Mouse (Mus musculus): ENCODE data around the gene Lrguk.

DNA sequence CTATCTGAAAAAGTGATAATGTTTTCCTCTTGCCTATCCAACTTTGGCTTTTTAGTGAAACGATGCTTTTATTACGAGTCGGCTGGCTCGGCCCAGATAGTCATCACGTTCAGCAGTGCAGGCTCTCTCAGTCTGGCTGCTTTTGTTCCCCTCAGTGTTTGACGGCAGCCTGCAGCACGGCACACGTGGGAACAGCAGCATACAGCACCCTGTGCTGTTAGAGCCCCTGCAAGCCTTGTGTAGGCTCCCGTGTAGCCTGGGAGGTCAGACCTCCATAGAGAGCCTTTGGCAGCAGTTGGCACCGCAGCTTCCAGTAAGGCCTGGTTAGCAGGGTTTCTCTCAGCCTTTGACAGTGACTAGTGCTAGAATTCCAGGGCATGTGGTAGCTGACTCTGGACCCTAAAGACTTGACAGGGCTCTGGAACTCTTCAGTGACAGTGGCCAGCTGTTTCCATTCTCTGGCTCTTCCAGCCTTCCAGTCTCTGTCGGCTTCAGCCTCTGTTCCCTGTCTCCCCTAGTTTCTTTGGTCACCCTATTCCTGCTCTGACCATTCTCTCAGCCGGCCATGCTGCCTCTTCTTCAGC, 15.1 kb downstream of the Lrguk start:
- TF ChIP-seq MAFK (IDR thresholded peaks at IDR 0.05; ENCODE audit: borderline replicate concordance, low read depth, low read length), result no peak
- no peak for TF ChIP-seq TBP (IDR thresholded peaks at IDR 0.05; ENCODE audit: low read depth, low read length)
- TF ChIP-seq CTCF (IDR thresholded peaks at IDR 0.05 in 2 of 3, conservative IDR thresholded peaks at IDR 0.05 in 1 of 3; ENCODE audit: control insufficient read depth in 1 of 3, insufficient read depth in 1 of 3, low read depth in 2 of 3, low read length in 3 of 3, poor library complexity in 1 of 3, severe bottlenecking in 1 of 3), result no peak
- TF ChIP-seq ZC3H11A (IDR thresholded peaks at IDR 0.05; ENCODE audit: low read depth, low read length), result no peak
- TF ChIP-seq MAZ (IDR thresholded peaks at IDR 0.05; ENCODE audit: low read depth, low read length), result no peak
- no peak for TF ChIP-seq MYC (IDR thresholded peaks at IDR 0.05; ENCODE audit: low read depth, low read length)
- TF ChIP-seq ETS1 (IDR thresholded peaks at IDR 0.05; ENCODE audit: low read depth, low read length), result no peak
- no peak for TF ChIP-seq GABPA (IDR thresholded peaks at IDR 0.05; ENCODE audit: low read depth, low read length)
- no peak for TF ChIP-seq MAX (IDR thresholded peaks at IDR 0.05; ENCODE audit: low read length)
- no peak for TF ChIP-seq TAL1 (IDR thresholded peaks at IDR 0.05; ENCODE audit: low read length)
- TF ChIP-seq GATA1 (IDR thresholded peaks at IDR 0.05; ENCODE audit: low read depth, low read length), result no peak
